Mouse (Mus musculus): ENCODE data around the gene Xrn1.

- TF ChIP-seq CHD2 (IDR thresholded peaks at IDR 0.05; ENCODE audit: low read depth, low read length) (no peak), MAFK (IDR thresholded peaks at IDR 0.05; ENCODE audit: insufficient read depth, low read depth, low read length) (no peak), ZNF384 (IDR thresholded peaks at IDR 0.05; ENCODE audit: low read depth, low read length) (no peak), ZC3H11A (IDR thresholded peaks at IDR 0.05; ENCODE audit: borderline replicate concordance, low read depth, low read length) (no peak), HCFC1 (IDR thresholded peaks at IDR 0.05; ENCODE audit: borderline replicate concordance, insufficient read depth, low read length) (no peak)
Observed at GRCm38 (mm10) chr9:95961058-95961457, 6.5 kb downstream of the Xrn1 start.
